21 mouse cellular contexts compared by ENCODE assay signal in genomic region chr15:12889909-12890308, GRCm38 (mm10).
A peak's percentile ranks its signal among the peaks of the same experiment; 100 is the strongest.
DNase-seq lines count a peak whose midpoint lies in the region; ATAC-seq and TF ChIP-seq lines count a peak whose summit lies in the region.
"Had no signal": no experiment of that assay in that cellular context is flagged by ENCODE, and none has a peak within 500 bp of the region (broad histone marks: within the 10 kb centered on the region; RNA-seq: fewer than 3 reads in every experiment).

No protein-coding gene starts in this region.

- peak; percentile 68 for ATAC-seq in frontal cortex, adult (ENCODE audit: low TSS enrichment)
- peak; percentile 21 for ATAC-seq in Patski
- ATAC-seq in liver, embryonic 11.5 days (replicated peaks; ENCODE audit: low FRiP score): no peak
- ATAC-seq: forebrain, embryonic 14.5 days; hindbrain, postnatal 0 days had no signal

- H3K27ac ChIP-seq in embryonic fibroblast, embryonic 13.5 days (ENCODE audit: insufficient read depth, low read length): peak overlapping the region; percentile 75
- no peak overlapping the region for H3K27ac ChIP-seq in liver, embryonic 11.5 days (ENCODE audit: low read depth, low read length)
- H3K27ac ChIP-seq: embryonic facial prominence, embryonic 10.5 days; forebrain, embryonic 10.5 days; hindbrain, embryonic 13.5 days; hindbrain, postnatal 0 days had no signal

- no peak overlapping the region for H3K4me3 ChIP-seq in embryonic fibroblast, embryonic 13.5 days (ENCODE audit: insufficient read depth, low read length)
- no peak overlapping the region for H3K4me3 ChIP-seq in liver, embryonic 11.5 days (ENCODE audit: low read depth, low read length)
- H3K4me3 ChIP-seq: embryonic facial prominence, embryonic 10.5 days; erythroblast, embryonic 14.5 days; forebrain, embryonic 10.5 days; hindbrain, embryonic 13.5 days had no signal

- peaks cover 31% of the 10 kb centered on the region for H3K36me3 ChIP-seq in liver, embryonic 11.5 days (ENCODE audit: control insufficient read depth, insufficient read depth, low read length)

- no peak for DNase-seq in frontal cortex, postnatal 25 days (ENCODE audit: low spot score in 2 of 2)
- peak; percentile 20 for DNase-seq in 3134 (ENCODE audit: extremely low read depth, insufficient read length, low spot score)
- DNase-seq in Patski (ENCODE audit: low read depth, low spot score): peak; percentile 10
- DNase-seq in thymus, postnatal 4 days: no peak
- DNase-seq in liver, embryonic 11.5 days (ENCODE audit: low spot score): no peak
- DNase-seq: adrenal gland, adult 2 months; adrenal gland, postnatal 25 days; cerebellum, adult 2 months; cerebellum, postnatal 10 days; gastrocnemius, postnatal 14 days; heart, postnatal 10 days; kidney, adult 11 months had no signal

- POLR2A ChIA-PET in Patski (lab: Charles Lee): no interaction called here

- CTCF ChIA-PET in Patski (lab: Charles Lee): no interaction called here

- H3K4me1 ChIP-seq in embryonic fibroblast, embryonic 13.5 days (ENCODE audit: control insufficient read depth, insufficient read depth, low read length): peaks cover 8% of the 10 kb centered on the region; the same call in 1 of the 2 replicates
- peaks cover 1% of the 10 kb centered on the region; the same call in 1 of the 2 replicates for H3K4me1 ChIP-seq in liver, embryonic 11.5 days (replicated peaks; ENCODE audit: control insufficient read depth, insufficient read depth, low read length)
- H3K4me1 ChIP-seq: embryonic facial prominence, embryonic 10.5 days; forebrain, embryonic 10.5 days; hindbrain, embryonic 13.5 days had no signal

- H3K27me3 ChIP-seq in Patski: no peaks in the 10 kb centered on the region
- no peaks in the 10 kb centered on the region for H3K27me3 ChIP-seq in liver, embryonic 11.5 days (replicated peaks; ENCODE audit: control insufficient read depth, insufficient read depth, low read length)
- H3K27me3 ChIP-seq: CH12.LX; hindbrain, embryonic 13.5 days had no signal

- no peak overlapping the region for H3K4me2 ChIP-seq in liver, embryonic 11.5 days
- H3K4me2 ChIP-seq: hindbrain, embryonic 13.5 days had no signal

- WGBS in liver, embryonic 11.5 days: 93% methylated on average over 11 of the region's 11 CpGs

- no peak for TF ChIP-seq CTCF in Patski (IDR thresholded peaks at IDR 0.05)
- TF ChIP-seq CTCF in embryonic fibroblast, embryonic 13.5 days (IDR thresholded peaks at IDR 0.05; ENCODE audit: borderline replicate concordance, insufficient read depth, low read length): no peak

- H3K9ac ChIP-seq in liver, embryonic 11.5 days (ENCODE audit: low read depth, low read length): no peak overlapping the region
- H3K9ac ChIP-seq: hindbrain, embryonic 13.5 days had no signal

- no peaks in the 10 kb centered on the region for H3K9me3 ChIP-seq in liver, embryonic 11.5 days (ENCODE audit: control insufficient read depth, low read length)
- H3K9me3 ChIP-seq: embryonic facial prominence, embryonic 10.5 days; forebrain, embryonic 10.5 days; hindbrain, embryonic 13.5 days had no signal

- no peak for TF ChIP-seq POLR2A in embryonic fibroblast, embryonic 13.5 days (IDR thresholded peaks at IDR 0.05; ENCODE audit: low read depth, low read length)

- in situ Hi-C loops in Patski (cut with MboI; ENCODE audit: low pct_unique_long_range_greater_than_20kb): no loop called here

Comparison
In these comparisons a context has a peak if more than half of its experiments do, and no peak if none do; other contexts are left out.
1. DNase-seq: peak in 3134 (single experiment) and Patski (single experiment); none in frontal cortex, postnatal 25 days (0 of 2), thymus, postnatal 4 days (single experiment) and liver, embryonic 11.5 days (single experiment).